Mouse (Mus musculus) kidney, adult 10 weeks (tissue): ENCODE measurements around the gene Kif1bp. TPM values are rescaled to one million over a fixed set of nuclear protein-coding genes. Genes with fewer than 3 reads are reported as not detected.

ENCODE experiments used
- polyA plus RNA-seq: library from polyadenylated mRNA; stranded (reverse); fragments of 350-450 nt; fragmentation: Illumina TruSeq; extraction: RNeasy Lipid Tissue Mini Kit (QIAGEN cat#74804); gene quantifications from one replicate; pipeline ENCODE4 v1.2.3, GENCODE M21; 2014; ENCODE audit warnings: low read depth, low replicate concordance

Kif1bp gene
- polyA plus RNA-seq = 37.0 TPM

DNA sequence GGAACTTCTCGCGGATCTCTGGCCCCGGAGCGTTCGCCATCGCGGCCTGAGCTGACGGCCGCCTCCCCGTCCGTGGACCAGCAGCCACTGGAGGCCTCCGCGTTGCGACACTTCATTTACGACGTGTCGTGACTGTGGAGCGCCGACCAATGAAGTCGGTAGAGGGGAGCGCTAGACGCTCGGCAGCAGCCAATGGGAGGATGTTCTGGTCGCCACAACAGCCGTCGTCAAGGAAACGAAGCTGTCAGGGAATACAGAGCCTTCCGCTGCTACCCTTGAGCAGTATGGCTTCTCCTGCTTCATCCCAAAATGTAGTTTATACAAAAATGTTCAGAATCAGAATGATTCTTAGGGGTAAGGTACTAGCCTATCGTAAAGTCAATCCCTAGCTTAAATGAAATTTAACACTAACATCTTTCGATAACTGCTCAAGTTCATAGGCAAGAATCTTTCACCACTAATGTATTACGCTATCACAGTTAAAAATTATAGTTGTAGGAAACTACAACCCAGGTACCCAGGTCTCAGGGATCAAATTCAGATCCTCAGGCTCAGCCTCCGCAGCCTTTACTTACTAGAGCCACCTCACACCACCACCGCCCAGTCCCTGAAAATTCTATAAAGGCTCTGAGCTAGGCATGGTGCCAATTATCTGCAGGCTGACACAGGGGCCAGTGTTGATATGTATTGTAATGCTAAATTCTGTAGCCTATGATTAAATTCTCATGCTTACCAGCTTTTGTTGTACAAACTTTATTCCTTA lies at the start of gene Kif1bp:
Kif1bp (minus strand) TSS at position 120 of the 763 bp plus-strand sequence.

DNA sequence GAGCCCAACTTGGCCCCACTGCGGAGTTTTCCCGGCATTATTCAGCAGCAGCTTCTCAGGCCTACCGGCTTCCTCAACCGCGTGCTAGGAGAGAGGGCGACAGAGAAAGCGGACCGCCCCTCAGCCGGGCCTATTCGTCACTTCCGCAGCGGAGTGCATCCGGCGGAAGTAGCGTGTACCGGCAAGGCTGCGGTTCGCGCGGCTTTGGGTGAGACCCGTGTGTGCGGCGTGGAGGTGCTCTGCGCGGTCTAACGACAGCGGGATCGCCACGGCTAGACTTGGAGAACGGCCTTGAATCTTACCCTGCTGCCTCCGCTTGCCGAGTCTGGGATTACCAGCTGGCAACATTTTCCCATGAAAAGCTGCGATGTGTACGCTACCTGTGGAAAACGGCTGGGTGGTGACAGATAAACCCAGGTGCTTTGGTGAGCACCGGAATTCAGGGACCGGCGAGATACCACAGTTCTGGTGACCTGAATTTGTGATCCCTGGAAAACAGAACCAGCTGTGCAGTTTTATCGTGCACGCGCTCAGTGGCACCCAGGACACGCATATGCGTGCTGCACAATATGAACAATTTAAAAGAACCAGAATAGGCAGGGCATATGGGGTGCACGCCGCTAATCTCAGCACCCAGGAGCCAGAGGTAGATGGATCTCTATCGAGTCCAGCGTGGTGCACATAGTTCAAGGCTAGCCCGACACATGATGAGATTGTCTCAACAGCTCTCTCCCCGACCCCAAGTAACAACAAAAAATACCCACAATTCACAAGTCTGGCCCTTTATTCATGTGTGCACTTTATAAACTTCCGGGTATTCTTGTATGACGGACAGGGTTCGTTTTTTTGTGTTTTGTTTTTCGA lies 24.2 kb upstream of the Kif1bp start, which contains the start of gene Ddx21:
Ddx21 (minus strand) TSS at position 105 of the 864 bp plus-strand sequence.

GRCm38 (mm10) chr10:62527351-62527750 lies 50.9 kb downstream of the Kif1bp start, which contains the start of gene Srgn:
TSS of gene Srgn (minus strand) at chr10:62527451.

Other genes with a start within 250 kb of the Kif1bp start
- 11.4 TPM for gene Hk1, start 198.5 kb downstream of the Kif1bp start, polyA plus RNA-seq
- gene Hkdc1, start 156.0 kb downstream of the Kif1bp start, polyA plus RNA-seq = 0.16 TPM
- not detected for gene 4930507D05Rik, start 129.0 kb downstream of the Kif1bp start, polyA plus RNA-seq
- gene Supv3l1, start 128.7 kb downstream of the Kif1bp start, polyA plus RNA-seq = 22.4 TPM
- gene Vps26a, start 91.7 kb downstream of the Kif1bp start, polyA plus RNA-seq = 206 TPM
- 141 TPM for gene Srgn, start 51.0 kb downstream of the Kif1bp start, polyA plus RNA-seq
- gene Ddx21, start 23.8 kb upstream of the Kif1bp start, polyA plus RNA-seq = 39.1 TPM
- gene Ddx50, start 72.8 kb upstream of the Kif1bp start, polyA plus RNA-seq = 149 TPM
- 0.85 TPM for gene Stox1, start 147.7 kb upstream of the Kif1bp start, polyA plus RNA-seq
- 139 TPM for gene Ccar1, start 213.8 kb upstream of the Kif1bp start, polyA plus RNA-seq